In the genomic region with DNA sequence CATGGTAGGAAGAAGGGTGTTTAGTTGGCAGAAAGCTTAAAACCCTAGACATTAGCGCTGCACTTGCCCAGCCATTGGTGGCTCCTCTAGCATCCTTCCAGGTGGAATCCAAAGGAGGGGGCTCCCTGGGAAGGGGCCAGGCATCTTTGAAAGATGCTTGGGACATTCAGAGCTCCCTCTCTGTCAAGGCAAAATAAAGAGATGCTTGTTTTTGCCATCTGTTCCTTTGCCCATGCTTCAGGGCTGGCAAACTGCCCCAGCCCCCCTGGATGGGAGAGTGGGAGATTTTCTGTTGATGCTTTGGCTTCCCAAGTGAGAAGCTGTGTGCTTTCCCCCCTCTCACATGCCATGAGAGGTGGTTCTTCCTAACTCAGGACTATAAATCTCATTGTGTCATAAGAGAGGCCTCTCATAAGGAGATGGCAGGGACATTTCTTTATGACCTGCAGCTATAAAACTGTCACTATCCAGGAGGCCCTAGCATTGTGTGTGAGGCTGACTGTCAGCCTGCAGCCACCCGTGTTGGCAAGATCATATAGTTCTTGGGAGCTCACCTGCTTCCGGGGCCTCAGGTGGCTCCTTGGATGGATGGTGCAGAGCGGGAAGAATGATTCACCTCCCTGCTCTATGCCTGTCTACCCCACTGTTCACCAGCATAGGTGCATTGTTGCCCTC, we compare ENCODE assay signal across 16 mouse cellular contexts. TPM values are rescaled to one million over a fixed set of nuclear protein-coding genes. Genes with fewer than 3 reads are reported as not detected.
A peak's percentile ranks its signal among the peaks of the same experiment; 100 is the strongest.
DNase-seq lines count a peak whose midpoint lies in the region; ATAC-seq and TF ChIP-seq lines count a peak whose summit lies in the region.
"Had no signal": no experiment of that assay in that cellular context is flagged by ENCODE, and none has a peak within 500 bp of the region (broad histone marks: within the 10 kb centered on the region; RNA-seq: fewer than 3 reads in every experiment).

No protein-coding gene starts in this region.

- peak; percentile 39; the same call in 1 of the 2 replicates for ATAC-seq in intestine, embryonic 15.5 days
- ATAC-seq in intestine, postnatal 0 days = no peak
- ATAC-seq in midbrain, postnatal 0 days (ENCODE audit: low FRiP score) = no peak
- ATAC-seq: Patski had no signal

- no peaks in the 10 kb centered on the region for H3K36me3 ChIP-seq in intestine, embryonic 15.5 days
- H3K36me3 ChIP-seq in intestine, postnatal 0 days (ENCODE audit: control insufficient read depth, insufficient read depth) = no peaks in the 10 kb centered on the region
- peaks cover 51% of the 10 kb centered on the region for H3K36me3 ChIP-seq in midbrain, postnatal 0 days (ENCODE audit: insufficient read depth, low read length)

- no peak overlapping the region for H3K4me3 ChIP-seq in intestine, embryonic 15.5 days (replicated peaks)
- H3K4me3 ChIP-seq in intestine, postnatal 0 days (ENCODE audit: low read depth, low read length) = no peak overlapping the region
- no peak overlapping the region for H3K4me3 ChIP-seq in midbrain, postnatal 0 days (ENCODE audit: low read depth, low read length)
- H3K4me3 ChIP-seq: heart, embryonic 13.5 days had no signal

- H3K4me2 ChIP-seq in intestine, embryonic 15.5 days (replicated peaks) = no peak overlapping the region
- no peak overlapping the region for H3K4me2 ChIP-seq in intestine, postnatal 0 days (replicated peaks; ENCODE audit: low read depth)
- H3K4me2 ChIP-seq in midbrain, postnatal 0 days (ENCODE audit: low read depth, low read length, poor library complexity, severe bottlenecking) = no peak overlapping the region
- H3K4me2 ChIP-seq: heart, embryonic 13.5 days; lung, embryonic 14.5 days had no signal

- TF ChIP-seq CTCF in intestine, postnatal 0 days (IDR thresholded peaks at IDR 0.05; ENCODE audit: low read depth) = no peak
- no peak for TF ChIP-seq CTCF in midbrain, postnatal 0 days (IDR thresholded peaks at IDR 0.05)

- no peak overlapping the region for H3K9ac ChIP-seq in intestine, embryonic 15.5 days
- H3K9ac ChIP-seq in intestine, postnatal 0 days (ENCODE audit: low read depth, low read length) = no peak overlapping the region
- H3K9ac ChIP-seq in midbrain, postnatal 0 days (replicated peaks; ENCODE audit: low read length, poor library complexity, severe bottlenecking) = no peak overlapping the region
- H3K9ac ChIP-seq: heart, embryonic 13.5 days; lung, embryonic 14.5 days had no signal

- no peaks in the 10 kb centered on the region for H3K9me3 ChIP-seq in intestine, embryonic 15.5 days
- H3K9me3 ChIP-seq in intestine, postnatal 0 days (ENCODE audit: control insufficient read depth) = no peaks in the 10 kb centered on the region
- no peaks in the 10 kb centered on the region for H3K9me3 ChIP-seq in midbrain, postnatal 0 days (ENCODE audit: low read length)
- H3K9me3 ChIP-seq: heart, embryonic 13.5 days had no signal

- no peaks in the 10 kb centered on the region for H3K27me3 ChIP-seq in intestine, embryonic 15.5 days (replicated peaks)
- no peaks in the 10 kb centered on the region for H3K27me3 ChIP-seq in intestine, postnatal 0 days (replicated peaks; ENCODE audit: control insufficient read depth, insufficient read depth, low read length)
- no peaks in the 10 kb centered on the region for H3K27me3 ChIP-seq in midbrain, postnatal 0 days (ENCODE audit: insufficient read depth, low read length)
- H3K27me3 ChIP-seq: heart, embryonic 13.5 days; Patski had no signal

- 76% methylated on average over 4 of the region's 4 CpGs for WGBS in intestine, embryonic 15.5 days
- 70% methylated on average over 4 of the region's 4 CpGs for WGBS in intestine, postnatal 0 days
- 87% methylated on average over 4 of the region's 4 CpGs for WGBS in midbrain, postnatal 0 days

- H3K27ac ChIP-seq in intestine, embryonic 15.5 days = no peak overlapping the region
- H3K27ac ChIP-seq in intestine, postnatal 0 days (ENCODE audit: low read depth, low read length) = no peak overlapping the region
- H3K27ac ChIP-seq in midbrain, postnatal 0 days (ENCODE audit: low read depth, low read length) = no peak overlapping the region
- H3K27ac ChIP-seq: heart, embryonic 13.5 days had no signal

- H3K4me1 ChIP-seq in intestine, embryonic 15.5 days (replicated peaks) = no peaks in the 10 kb centered on the region
- H3K4me1 ChIP-seq in intestine, postnatal 0 days (replicated peaks; ENCODE audit: control insufficient read depth, insufficient read depth, low read length) = no peaks in the 10 kb centered on the region
- H3K4me1 ChIP-seq in midbrain, postnatal 0 days (ENCODE audit: insufficient read depth, low read length) = no peaks in the 10 kb centered on the region
- H3K4me1 ChIP-seq: heart, embryonic 13.5 days had no signal

- DNase-seq in cerebellum, adult 11-12 months = peak; percentile 52
- no peak for DNase-seq in cerebellum, adult 11 months
- DNase-seq in right cerebral cortex, adult 18-20 months = peak; percentile 45
- DNase-seq in right cerebral cortex, adult 2 months (ENCODE audit: low spot score in 2 of 2) = no peak
- peak; percentile 42 for DNase-seq in midbrain, postnatal 0 days (ENCODE audit: low spot score)
- DNase-seq in adrenal gland, postnatal 36 days = no peak
- DNase-seq: embryo, embryonic 11 days; gastrocnemius, postnatal 25 days; kidney, postnatal 36 days; lung, embryonic 14.5 days had no signal

RNA-seq across cellular contexts. Expression of a gene that starts 38.1 kb away (rescaled TPM):
- polyA plus RNA-seq in intestine, embryonic 15.5 days (2015; fragmentation: Nextera tagmentation; extraction: Ambion mirVana) = 4.4 and 4.7 TPM in 2 replicates
- polyA plus RNA-seq in intestine, postnatal 0 days (2015; fragmentation: Nextera tagmentation; extraction: Ambion mirVana) = 3.6 and 3.9 TPM in 2 replicates
- 64.8 and 83.3 TPM in 2 replicates for total RNA-seq in midbrain, postnatal 0 days (2014; rRNA removed)
- polyA plus RNA-seq in midbrain, postnatal 0 days (2015; fragmentation: Nextera tagmentation; extraction: Ambion mirVana) = 17.4 and 19.3 TPM in 2 replicates
- 1 to 10 TPM; 4.0 to 6.0 TPM for total RNA-seq in adrenal gland, postnatal 36 days (2021)

RNA-seq across cellular contexts. Expression of a gene that starts 59.5 kb away (rescaled TPM):
- not detected in 2 replicates for polyA plus RNA-seq in intestine, embryonic 15.5 days (2015; fragmentation: Nextera tagmentation; extraction: Ambion mirVana)
- not detected in 2 replicates for polyA plus RNA-seq in intestine, postnatal 0 days (2015; fragmentation: Nextera tagmentation; extraction: Ambion mirVana)
- total RNA-seq in midbrain, postnatal 0 days (2014; rRNA removed) = not detected in 2 replicates
- 0.38 and 0.49 TPM in 2 replicates for polyA plus RNA-seq in midbrain, postnatal 0 days (2015; fragmentation: Nextera tagmentation; extraction: Ambion mirVana)
- total RNA-seq in adrenal gland, postnatal 36 days (2021) = not detected
- total RNA-seq: gastrocnemius, postnatal 25 days; megakaryocyte progenitor cell, adult 5-6 weeks had no signal
- polyA plus RNA-seq: heart, embryonic 13.5 days; limb, embryonic 14.5 days; lung, embryonic 14.5 days; Patski had no signal

Comparison
In these comparisons a context has a peak if more than half of its experiments do, and no peak if none do; other contexts are left out.
1. DNase-seq: peak in cerebellum, adult 11-12 months (single experiment), right cerebral cortex, adult 18-20 months (single experiment) and midbrain, postnatal 0 days (single experiment); none in cerebellum, adult 11 months (single experiment), right cerebral cortex, adult 2 months (0 of 2) and adrenal gland, postnatal 36 days (0 of 2).